Mouse (Mus musculus) fibroblast of lung, adult 2 months (primary cell): Measurements from ENCODE around the gene Arntl2.

ENCODE experiments used
- DNase-seq: peaks from one replicate; pipeline ENCODE4 v3.0.0-alpha.2; 2011; ENCODE audit warnings: low read depth

The Arntl2 gene

GRCm38 (mm10) chr6:146778055-146778454, 17.8 kb upstream of the Arntl2 start:
- no peak for DNase-seq

- DNase-seq: no peak
These were observed 14.3 kb upstream of the Arntl2 start for GRCm38 (mm10) chr6:146781566-146781965.

GRCm38 (mm10) chr6:146793527-146793926, 2.3 kb upstream of the Arntl2 start:
- DNase-seq: no peak

- DNase-seq: peak; percentile 24
These were observed 510 bp upstream of the Arntl2 start for GRCm38 (mm10) chr6:146795166-146795923.

GRCm38 (mm10) chr6:146797446-146797845, 1.6 kb downstream of the Arntl2 start:
- DNase-seq: no peak

- no peak for DNase-seq
These were observed 14.1 kb downstream of the Arntl2 start for GRCm38 (mm10) chr6:146809991-146810390.

- no peak for DNase-seq
These were observed 17.2 kb downstream of the Arntl2 start for GRCm38 (mm10) chr6:146813007-146813406.

- DNase-seq: no peak
These were observed 24.5 kb downstream of the Arntl2 start for GRCm38 (mm10) chr6:146820177-146820965.

GRCm38 (mm10) chr6:146821958-146822357, 26.1 kb downstream of the Arntl2 start:
- no peak for DNase-seq

GRCm38 (mm10) chr6:146824727-146825486, 29.1 kb downstream of the Arntl2 start:
- DNase-seq: peak; percentile 17

GRCm38 (mm10) chr6:146825487-146825773, 29.6 kb downstream of the Arntl2 start:
- no peak for DNase-seq

- DNase-seq: no peak
These were observed 35.5 kb downstream of the Arntl2 start for GRCm38 (mm10) chr6:146831320-146831719.

GRCm38 (mm10) chr6:146833485-146834314, 37.8 kb downstream of the Arntl2 start:
- DNase-seq: peak; percentile 50

- no peak for DNase-seq
These were observed 38.5 kb downstream of the Arntl2 start for GRCm38 (mm10) chr6:146834342-146834741.

GRCm38 (mm10) chr6:146835784-146836183, 39.9 kb downstream of the Arntl2 start:
- no peak for DNase-seq

- DNase-seq: no peak
These were observed 41.5 kb downstream of the Arntl2 start for GRCm38 (mm10) chr6:146837316-146837715.

GRCm38 (mm10) chr6:146838366-146838765, 42.5 kb downstream of the Arntl2 start:
- no peak for DNase-seq

- no peak for DNase-seq
These were observed 43.0 kb downstream of the Arntl2 start for GRCm38 (mm10) chr6:146838863-146839262.

- DNase-seq: no peak
These were observed 49.0 kb downstream of the Arntl2 start for GRCm38 (mm10) chr6:146844867-146845266.

GRCm38 (mm10) chr6:146845347-146845746, 49.5 kb downstream of the Arntl2 start:
- no peak for DNase-seq

GRCm38 (mm10) chr6:146845961-146846750, 50.3 kb downstream of the Arntl2 start:
- DNase-seq: peak; percentile 77
